Mouse (Mus musculus) C2C12 (cell line): Measurements from ENCODE around the gene Vmn1r209. TPM values are rescaled to one million over a fixed set of nuclear protein-coding genes. Genes with fewer than 3 reads are reported as not detected.
"Not testable (repeated sequence)": the region's sequence is repeated elsewhere in the genome, so short reads cannot be mapped to it uniquely, and the experiment has no call there.

Source experiments
- H3K27me3 ChIP-seq: one replicate; pipeline ENCODE4 v1.6.1; 2011; ENCODE audit not compliant: control insufficient read depth, insufficient read depth, insufficient read length
- H3K36me3 ChIP-seq: one replicate; pipeline ENCODE4 v1.6.1; 2011; ENCODE audit not compliant: control insufficient read depth, insufficient read depth
- H3K4me3 ChIP-seq: one replicate; pipeline ENCODE4 v1.5.1; 2011; ENCODE audit warnings: mild to moderate bottlenecking, control low read depth; ENCODE audit not compliant: poor library complexity, insufficient read depth, severe bottlenecking
- H3K79me2 ChIP-seq: one replicate; pipeline ENCODE4 v1.6.1; 2011; ENCODE audit not compliant: control insufficient read depth, insufficient read depth
- H3K79me3 ChIP-seq: one replicate; pipeline ENCODE4 v1.6.1; 2011; ENCODE audit warnings: low read depth, control low read depth
- H3ac ChIP-seq: one replicate; pipeline ENCODE3; 2011; ENCODE audit warnings: low read depth; ENCODE audit not compliant: control insufficient read depth, insufficient read length
- CEBPB ChIP-seq: IDR thresholded peaks from one replicate; pipeline ENCODE4 v1.6.1; 2011; ENCODE audit warnings: low read depth, mild to moderate bottlenecking, control low read depth, moderate library complexity
- CTCF ChIP-seq: IDR thresholded peaks from one replicate; pipeline ENCODE4 v1.5.1; 2011; ENCODE audit not compliant: control insufficient read depth, insufficient read depth, insufficient read length
- FOSL1 ChIP-seq: IDR thresholded peaks from one replicate; pipeline ENCODE4 v1.8.0; 2011; ENCODE audit warnings: mild to moderate bottlenecking, low read length; ENCODE audit not compliant: poor library complexity, insufficient read depth, severe bottlenecking
- MAX ChIP-seq: IDR thresholded peaks from one replicate; pipeline ENCODE4 v1.6.1; 2011; ENCODE audit warnings: mild to moderate bottlenecking, control low read depth
- MYOD1 ChIP-seq: IDR thresholded peaks from one replicate; pipeline ENCODE4 v1.6.1; 2011; ENCODE audit warnings: low read depth; ENCODE audit not compliant: control insufficient read depth, insufficient read length
- MYOG ChIP-seq: IDR thresholded peaks from one replicate; pipeline ENCODE4 v1.6.1; 2011; ENCODE audit not compliant: control insufficient read depth, insufficient read length; ENCODE audit errors: extremely low read depth
- USF1 ChIP-seq: IDR thresholded peaks from one replicate; pipeline ENCODE4 v1.6.1; 2011; ENCODE audit warnings: low read depth, mild to moderate bottlenecking, control low read depth, moderate library complexity
- long read RNA-seq, 2 experiments: library from polyadenylated mRNA; unstranded; transcript quantifications; one replicate each; pipeline ENCODE4 v2.0.0; 2019 to 2020
- polyA plus RNA-seq: library from polyadenylated mRNA; unstranded; fragments of >200 nt; fragmentation: generic; extraction: Trizol; gene quantifications from one replicate; pipeline ENCODE4 v1.2.1, GENCODE M21; 2012; ENCODE audit warnings: missing spikeins

The Vmn1r209 gene
- polyA plus RNA-seq, result not detected
- long read RNA-seq, experiment 1, result 0 reads
- long read RNA-seq, experiment 2, result 0 reads

- H3K4me3 ChIP-seq, H3ac ChIP-seq, H3K79me3 ChIP-seq, H3K36me3 ChIP-seq, H3K27me3 ChIP-seq, H3K79me2 ChIP-seq: not testable (repeated sequence)
Measured at GRCm38 (mm10) chr13:22809582-22809981, at the start of gene Vmn1r209. Vmn1r209 (minus strand) TSS chr13:22809682.

GRCm38 (mm10) chr13:22857461-22857860 lies 48.0 kb upstream of the Vmn1r209 start, which contains the start of gene Vmn1r211:
Vmn1r211 (minus strand) TSS chr13:22857561.
- Histone ChIP-seq H3K79me3 (no peaks in the 10 kb centered on the region), H3ac (no peak within 1 kb of the TSS)

GRCm38 (mm10) chr13:22854760-22855159 lies 45.3 kb upstream of the Vmn1r209 start:
- no peaks in the 10 kb centered on the region for H3K27me3 ChIP-seq
- H3K79me2 ChIP-seq, result no peaks in the 10 kb centered on the region
- no peak overlapping the region for H3ac ChIP-seq
- H3K36me3 ChIP-seq, result no peaks in the 10 kb centered on the region
- H3K4me3 ChIP-seq, result no peak overlapping the region
- no peaks in the 10 kb centered on the region for H3K79me3 ChIP-seq
- TF ChIP-seq CTCF (no peak), MYOG (no peak), MAX (no peak)

More at GRCm38 (mm10) chr13:22857461-22857860, 48.0 kb upstream of the Vmn1r209 start, which contains the start of gene Vmn1r211:
- no peak for TF ChIP-seq MYOG
- TF ChIP-seq CTCF, result no peak
- no peak for TF ChIP-seq CEBPB
- no peak for TF ChIP-seq FOSL1
- no peak for TF ChIP-seq USF1
- no peak for TF ChIP-seq MYOD1
- no peak for TF ChIP-seq MAX
- Histone ChIP-seq H3K27me3 (no peaks in the 10 kb centered on the region), H3K4me3 (no peak within 1 kb of the TSS), H3K36me3 (no peaks in the 10 kb centered on the region), H3K79me2 (no peaks in the 10 kb centered on the region)

- Histone ChIP-seq H3K79me3 (no peaks in the 10 kb centered on the region), H3K36me3 (no peaks in the 10 kb centered on the region), H3K4me3 (no peak overlapping the region), H3K79me2 (no peaks in the 10 kb centered on the region), H3ac (no peak overlapping the region), H3K27me3 (no peaks in the 10 kb centered on the region)
- TF ChIP-seq MYOD1 (no peak), MYOG (no peak), CTCF (no peak), USF1 (no peak), FOSL1 (no peak), MAX (no peak), CEBPB (no peak)
Measured at GRCm38 (mm10) chr13:22846798-22847197, 37.3 kb upstream of the Vmn1r209 start.

DNA sequence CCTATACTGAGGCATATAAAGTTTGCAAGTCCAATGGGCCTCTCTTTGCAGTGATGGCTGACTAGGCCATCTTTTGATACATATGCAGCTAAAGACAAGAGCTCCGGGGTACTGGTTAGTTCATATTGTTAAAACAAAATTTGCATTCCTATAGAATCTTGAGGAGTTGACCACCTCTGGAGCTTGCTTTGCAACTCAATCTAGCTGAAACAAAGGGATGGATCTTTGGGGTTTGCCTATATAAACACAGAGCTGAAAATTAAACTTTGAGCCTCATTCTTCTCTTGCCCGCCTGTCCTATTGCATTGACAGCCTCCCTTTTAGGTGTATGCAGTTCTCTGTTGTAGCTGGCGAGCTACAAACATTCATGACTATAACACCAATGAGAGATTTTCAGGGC lies 34.8 kb upstream of the Vmn1r209 start:
- not testable (repeated sequence) for H3ac ChIP-seq, H3K36me3 ChIP-seq, H3K79me2 ChIP-seq, H3K27me3 ChIP-seq, H3K4me3 ChIP-seq, H3K79me3 ChIP-seq

DNA sequence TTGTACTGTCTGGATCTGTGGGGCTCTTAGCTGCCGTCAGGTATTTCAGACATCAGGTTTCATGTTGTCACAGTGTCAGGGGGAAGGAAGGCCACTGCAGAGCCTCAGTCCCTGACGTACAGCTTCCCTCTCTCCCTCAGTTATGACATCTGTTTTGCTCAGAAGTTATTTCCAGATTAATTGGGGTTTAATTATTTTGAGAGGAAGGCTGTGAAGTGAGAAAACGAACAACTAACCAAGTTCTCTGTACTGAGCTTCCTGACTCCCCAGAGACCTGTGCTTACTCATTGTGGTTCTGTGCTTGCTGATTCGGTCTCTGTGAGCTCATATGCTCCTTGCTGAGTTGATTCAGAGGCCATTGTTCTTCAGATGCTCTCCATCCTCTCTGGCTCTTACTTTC lies 21.8 kb upstream of the Vmn1r209 start, which contains the start of gene Vmn1r210:
Gene Vmn1r210 (minus strand): TSS at position 101 of the 400 bp plus-strand sequence.
- Histone ChIP-seq H3K79me3 (no peaks in the 10 kb centered on the region), H3K36me3 (no peaks in the 10 kb centered on the region), H3K4me3 (no peak within 1 kb of the TSS), H3ac (no peak within 1 kb of the TSS), H3K79me2 (no peaks in the 10 kb centered on the region), H3K27me3 (no peaks in the 10 kb centered on the region)
- TF ChIP-seq MYOD1 (no peak), CTCF (no peak), MYOG (no peak), MAX (no peak), USF1 (no peak), CEBPB (no peak)
